Mouse (Mus musculus) testis, postnatal 10 days (tissue): ENCODE measurements around the gene Tnnt1.

ENCODE experiments used
- DNase-seq: peaks from one replicate; pipeline ENCODE4 v3.0.0; 2021; ENCODE audit warnings: low spot score

The Tnnt1 gene

DNA sequence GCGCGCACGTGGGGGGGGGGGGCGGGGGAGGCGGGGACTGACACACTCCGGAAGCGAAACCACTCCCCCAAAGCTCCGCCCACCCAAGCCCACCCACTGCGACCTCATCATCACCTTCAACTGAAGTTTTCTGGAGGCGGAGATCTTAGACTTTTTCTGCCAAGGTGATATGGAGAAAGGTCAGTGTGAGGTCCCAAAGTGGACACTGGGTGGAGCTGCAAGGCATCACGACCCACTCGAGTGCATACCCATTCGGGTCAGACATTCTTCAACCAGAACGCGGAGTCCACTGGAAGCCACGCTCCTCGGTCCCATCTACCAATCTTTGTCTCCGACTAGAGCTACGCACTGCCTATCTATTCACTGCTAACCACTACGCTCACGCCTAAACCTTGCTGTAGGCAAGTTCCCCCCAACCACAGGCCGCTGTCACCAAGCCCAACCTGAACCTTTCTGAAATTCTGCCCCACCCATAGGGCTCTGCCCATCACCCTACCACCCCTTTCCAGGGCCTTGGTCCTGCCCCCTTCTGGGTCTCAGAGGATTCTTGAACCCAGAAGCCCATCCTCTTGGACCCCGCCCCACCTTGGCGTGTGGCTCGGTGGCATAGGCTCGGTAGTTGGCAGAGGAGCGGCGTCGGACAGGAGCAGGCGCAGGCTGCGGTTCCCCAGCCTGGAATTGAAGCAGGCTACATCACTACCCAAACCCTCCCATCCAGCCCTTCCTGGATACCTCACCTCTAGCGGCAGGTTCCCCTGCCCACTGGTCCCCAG lies 5.2 kb upstream of the Tnnt1 start:
- peak; percentile 71 for DNase-seq

DNA sequence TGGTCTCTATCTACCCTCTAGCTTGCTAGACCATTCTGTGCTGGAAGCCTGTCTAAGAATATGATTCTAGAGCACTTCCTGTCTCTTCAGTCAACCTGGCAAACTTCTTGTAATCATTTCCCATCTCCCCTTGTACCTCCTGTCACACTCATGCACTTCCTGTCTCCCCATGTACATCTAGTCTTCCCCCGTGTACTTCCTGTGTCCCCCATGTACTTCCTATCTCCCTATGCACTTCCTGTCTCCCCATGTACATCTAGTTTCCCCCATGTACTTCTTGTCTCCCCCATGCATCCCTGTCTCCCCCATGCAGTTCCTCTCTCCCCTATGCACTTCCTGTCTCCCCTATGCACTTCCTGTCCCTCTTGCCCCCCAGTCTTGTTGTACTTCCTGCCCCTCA lies 2.3 kb upstream of the Tnnt1 start:
- no peak for DNase-seq

DNA sequence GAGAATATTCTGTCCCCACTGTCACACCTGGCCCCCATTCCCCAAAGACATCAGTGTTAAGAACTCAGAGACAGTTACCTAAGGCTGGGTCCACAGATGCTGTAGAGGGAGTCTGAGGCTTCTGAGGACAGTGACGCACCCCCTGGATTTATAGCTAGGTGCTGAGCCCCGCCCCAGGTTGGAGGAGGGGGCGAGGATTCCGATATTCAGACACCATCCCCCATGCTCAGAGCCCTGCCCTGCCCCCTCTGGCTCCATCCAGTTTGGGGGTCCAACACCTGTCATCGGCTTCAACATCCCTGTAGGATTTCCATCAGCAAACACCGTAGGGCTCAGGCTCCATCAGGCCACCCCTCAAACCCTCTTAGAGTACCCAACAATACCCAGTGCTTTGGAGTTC lies 329 bp downstream of the Tnnt1 start:
- DNase-seq = no peak

DNA sequence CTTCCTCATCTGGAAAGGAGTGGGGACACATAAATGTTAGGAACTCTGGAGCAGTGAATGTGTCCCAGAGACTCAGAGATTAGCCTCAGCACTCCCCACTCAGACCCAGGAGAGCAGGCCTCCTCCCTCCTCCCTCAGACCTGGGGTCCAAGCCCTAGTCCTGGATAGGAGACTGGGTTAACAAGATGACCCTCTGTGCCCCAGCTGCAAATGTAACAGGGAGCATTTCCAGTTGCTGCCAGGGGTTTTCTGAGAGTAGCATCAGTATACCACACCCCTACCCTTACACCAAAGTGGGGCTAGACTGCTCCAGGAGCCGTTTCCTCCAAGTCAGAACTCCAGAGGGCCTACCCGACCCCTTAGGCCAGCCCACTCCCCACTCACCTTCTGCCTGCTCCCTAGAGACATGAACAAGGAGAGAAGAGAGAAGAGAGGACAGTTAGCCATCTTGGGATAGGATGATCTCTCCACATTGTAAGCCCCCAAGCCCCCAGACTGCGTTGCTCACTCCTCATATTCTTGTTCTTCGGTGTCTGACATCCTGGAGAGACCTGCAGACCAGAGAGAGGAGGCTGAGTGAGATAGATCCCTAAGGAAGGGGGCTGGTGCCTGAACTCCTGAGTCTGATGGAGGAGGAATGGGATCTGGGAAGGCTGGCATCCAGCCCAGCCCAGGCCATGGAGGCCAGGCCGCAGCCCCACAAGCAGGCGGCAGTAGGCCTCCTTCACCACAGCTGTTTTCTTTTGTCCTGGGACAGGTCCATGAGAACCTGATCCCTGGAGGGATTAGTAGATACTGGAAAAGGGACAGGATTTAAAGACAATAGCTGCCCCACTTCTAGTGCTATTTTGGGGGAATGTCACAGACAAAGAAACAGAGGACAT lies 2.1 kb downstream of the Tnnt1 start:
- no peak for DNase-seq

DNA sequence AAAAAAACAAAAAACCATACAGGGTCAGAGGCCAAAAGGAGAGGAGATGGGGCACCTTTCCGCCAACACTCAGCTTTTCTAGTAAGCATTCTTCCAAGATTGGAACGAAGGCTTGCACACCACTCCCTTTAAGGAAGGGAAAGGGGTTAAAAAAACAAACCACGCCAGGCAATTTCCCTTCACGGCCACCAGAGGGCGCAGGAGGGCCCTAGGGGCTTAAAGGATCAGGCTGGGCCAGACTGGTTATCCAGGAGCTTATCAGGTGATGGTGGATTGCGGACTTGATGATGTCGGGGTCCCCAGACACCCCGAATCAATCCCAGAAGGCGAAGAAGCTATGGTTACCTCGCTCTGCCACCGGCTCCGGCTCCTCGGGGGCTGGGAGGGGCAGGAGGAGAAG lies 2.9 kb downstream of the Tnnt1 start:
- peak; percentile 74 for DNase-seq

DNA sequence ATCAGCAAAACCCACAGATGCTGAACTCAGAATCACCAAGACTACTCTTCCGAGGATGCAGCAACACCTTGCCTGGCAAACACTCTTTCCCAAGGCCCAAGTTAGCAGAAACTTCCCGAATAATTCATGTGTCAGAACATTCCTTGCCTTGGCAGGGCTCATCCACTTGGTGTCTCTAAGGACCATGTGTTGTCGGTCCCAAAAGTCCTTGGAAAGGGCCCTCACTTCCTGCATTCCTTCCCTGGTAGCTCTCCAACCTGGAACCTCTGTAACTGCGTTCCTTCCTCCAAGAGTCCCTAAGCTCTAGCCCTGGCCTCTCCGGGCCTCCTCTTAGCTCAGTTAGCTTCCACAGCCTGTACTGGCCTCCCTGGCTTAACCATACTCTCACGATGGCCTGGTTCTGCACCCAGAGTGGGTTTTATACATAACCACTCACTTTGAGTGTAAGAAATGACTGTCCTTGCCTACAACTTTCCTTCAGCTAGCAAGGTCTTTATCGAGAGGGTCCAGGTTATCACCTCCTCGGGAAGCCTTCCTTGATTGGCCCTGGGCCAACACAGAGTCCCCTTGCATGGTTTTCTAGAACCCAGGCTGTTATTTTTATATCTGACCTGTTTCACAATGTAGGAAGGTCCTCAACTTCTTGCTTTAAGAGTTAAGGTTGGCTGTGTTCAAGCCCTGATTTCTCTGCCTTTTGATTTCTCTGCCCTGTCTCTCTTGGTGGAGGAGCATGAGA lies 4.5 kb downstream of the Tnnt1 start:
- DNase-seq = no peak

DNA sequence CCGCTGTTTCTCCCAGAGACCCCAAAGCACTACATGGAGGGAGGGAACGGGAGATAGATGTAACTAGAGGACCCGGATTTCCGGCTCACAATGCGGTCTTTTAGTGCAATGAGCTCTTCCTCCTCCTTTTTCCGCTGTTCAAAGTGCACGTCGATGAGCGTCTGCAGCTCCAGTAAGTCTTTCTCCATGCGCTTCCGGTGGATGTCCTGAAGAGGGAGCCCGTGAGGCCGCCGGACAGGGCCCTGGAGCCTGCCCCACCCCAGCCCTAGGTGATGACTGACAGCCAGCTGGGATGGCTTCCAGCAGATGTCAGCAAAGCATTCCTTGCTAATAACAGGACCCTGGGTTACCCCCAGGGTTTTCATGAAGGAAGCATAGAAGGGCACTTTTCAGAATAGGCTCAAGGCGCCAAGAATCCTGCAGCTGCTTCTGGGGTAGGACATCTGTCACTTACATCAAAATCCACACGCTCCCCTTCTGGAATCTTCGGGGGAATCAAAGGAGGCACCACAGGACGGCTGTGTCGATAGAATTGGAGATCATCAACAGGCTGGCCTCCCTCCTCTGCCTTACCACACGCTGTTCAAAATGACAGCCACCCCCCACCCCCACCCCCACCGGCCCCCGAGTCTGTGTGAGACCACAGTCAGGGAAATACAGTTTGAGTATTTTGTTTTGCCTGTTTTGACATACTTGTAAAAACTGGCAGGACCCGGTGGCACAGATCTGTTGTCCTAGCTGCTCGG lies 6.1 kb downstream of the Tnnt1 start:
- peak; percentile 83 for DNase-seq

DNA sequence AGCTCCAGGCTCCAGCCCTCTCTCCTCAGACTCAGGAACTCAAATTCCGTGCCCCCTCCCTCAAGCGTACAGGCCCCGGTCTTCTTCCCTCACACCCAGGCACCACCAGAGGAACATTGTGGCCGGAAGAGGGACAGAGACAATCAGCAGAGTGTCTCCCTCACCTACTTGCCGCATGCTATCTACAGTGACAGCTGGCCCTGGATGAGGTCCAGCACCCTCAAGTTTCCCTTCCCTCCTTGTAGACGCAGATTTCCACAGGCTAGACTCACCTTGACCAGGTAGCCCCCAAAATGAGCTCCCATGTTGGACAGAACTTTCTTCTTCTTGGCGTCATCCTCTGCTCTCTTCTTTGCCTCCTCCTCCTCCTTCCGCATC lies 7.5 kb downstream of the Tnnt1 start:
- DNase-seq = no peak

DNA sequence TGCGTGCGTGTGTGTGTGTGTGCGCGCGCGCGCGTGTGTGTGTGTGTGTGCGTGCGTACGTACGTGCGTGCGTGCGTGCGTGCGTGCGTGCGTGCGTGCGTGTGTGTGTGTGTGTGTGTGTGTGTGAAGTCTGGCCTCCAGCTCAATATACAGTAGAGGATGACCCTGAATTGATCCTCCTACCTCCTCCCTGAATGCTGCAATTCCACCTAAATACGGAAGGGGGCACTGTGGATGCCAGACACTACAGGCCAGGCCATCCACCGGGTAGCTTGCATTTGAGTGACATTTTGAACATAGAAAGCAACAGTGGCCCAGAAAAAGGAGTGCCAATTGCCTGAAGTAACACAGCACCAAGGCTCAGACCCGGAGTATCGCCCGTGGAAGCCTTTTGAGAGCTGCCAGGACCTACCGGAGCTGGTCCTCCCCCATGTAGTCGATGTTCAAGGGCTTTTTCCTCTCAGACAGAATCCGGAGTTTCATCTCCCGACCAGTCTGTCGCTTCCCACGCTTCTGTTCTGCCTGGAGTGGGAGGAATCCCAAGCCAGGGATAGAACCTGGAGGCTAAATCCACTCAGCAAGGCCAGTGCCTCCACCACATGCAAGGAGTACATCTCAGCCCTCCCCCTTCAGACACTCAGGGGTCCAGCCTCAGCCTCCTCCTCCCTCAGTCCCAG lies 8.0 kb downstream of the Tnnt1 start:
- DNase-seq = no peak

DNA sequence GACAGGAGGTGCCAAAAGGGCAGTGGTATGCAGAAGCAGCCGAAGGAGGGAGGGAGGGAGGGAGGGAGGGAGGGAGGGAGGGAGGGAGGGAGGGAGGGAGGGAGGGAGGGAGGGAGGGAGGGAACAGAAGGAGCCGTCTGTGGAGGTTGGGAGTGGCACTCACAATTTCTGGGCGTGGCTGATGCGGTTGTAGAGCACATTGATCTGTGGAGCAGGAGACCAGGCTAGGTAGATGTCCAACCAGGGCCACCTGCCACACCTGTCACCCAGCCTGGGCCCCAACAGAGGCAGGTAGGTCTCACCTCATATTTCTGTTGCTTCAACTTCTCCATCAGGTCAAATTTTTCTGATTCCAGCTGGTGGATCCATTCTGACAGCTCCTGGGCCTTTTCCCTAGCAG lies 9.0 kb downstream of the Tnnt1 start:
- DNase-seq = no peak

DNA sequence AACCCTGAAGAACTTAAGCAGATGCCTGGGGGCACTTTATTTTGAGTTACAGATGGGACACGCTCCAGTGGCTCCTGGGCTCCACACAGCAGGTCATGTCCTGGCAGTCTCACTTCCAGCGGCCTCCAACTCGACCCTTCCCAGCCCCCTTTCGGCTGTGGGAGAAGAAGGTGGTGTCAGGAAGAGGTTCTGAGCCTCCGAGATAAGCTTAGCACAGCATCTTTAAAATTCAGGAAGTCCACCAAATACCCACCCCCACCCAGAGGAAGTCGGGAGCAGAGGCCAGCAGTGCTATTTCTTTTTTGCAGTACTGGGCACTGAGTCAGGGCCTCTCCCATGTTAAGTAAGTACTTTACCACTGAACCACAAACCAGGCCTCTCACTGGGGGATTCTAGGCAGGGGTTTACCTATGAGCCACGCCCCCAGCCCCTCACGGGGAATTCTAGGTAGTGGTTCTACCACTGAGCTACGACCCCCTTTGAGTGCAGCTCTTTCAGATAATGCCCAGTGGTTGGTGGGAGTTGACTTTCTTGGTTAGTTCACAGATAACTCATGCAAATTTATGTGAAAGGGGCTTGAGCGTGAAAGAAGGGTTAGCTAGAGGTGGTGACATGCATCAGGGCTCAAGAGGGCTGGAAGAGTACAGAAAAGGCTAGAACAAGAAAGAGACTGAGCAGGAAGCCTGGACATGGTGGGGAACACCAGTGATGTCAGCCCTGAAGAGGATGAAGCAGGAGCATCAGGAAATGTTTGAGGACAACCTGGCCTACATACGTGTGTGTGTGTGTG lies 11.3 kb downstream of the Tnnt1 start:
- no peak for DNase-seq

DNA sequence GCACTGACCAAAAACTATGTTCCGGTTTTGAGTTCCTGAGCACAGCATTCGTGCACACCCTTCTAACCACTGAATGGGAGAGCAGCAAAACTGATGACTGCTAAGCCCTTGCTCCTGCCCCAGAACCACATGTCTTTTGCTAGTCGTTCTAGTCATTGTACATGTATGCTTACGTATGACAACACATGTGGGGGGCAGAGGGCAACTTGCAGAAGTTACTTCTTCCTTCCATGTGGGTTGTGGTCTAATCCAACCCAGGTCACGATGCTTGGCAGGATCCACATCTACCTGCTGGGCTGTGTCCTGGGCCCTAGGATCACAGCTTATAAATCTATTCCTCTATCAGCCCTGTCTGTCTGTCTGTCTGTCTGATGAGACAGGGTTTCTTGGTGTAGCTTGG lies 12.3 kb downstream of the Tnnt1 start:
- DNase-seq = no peak

DNA sequence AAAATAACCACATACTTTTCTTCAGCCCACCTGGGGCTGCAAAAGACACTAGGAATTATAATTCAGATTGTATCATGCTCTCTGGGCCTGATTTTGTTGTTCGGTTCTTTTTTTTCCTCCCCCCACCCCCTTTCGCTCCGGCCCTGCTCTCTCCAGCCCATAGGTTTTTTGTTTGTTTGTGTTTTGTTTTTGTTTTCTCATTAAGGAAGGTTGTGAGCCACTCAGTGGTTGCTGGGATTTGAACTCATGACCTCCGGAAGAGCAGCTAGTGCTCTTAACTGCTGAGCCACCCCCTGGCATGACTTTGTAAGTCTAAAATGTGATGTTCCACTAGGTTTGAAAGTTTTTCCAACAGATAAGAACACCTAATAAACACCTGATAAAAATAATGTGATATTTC lies 13.1 kb downstream of the Tnnt1 start:
- no peak for DNase-seq

DNA sequence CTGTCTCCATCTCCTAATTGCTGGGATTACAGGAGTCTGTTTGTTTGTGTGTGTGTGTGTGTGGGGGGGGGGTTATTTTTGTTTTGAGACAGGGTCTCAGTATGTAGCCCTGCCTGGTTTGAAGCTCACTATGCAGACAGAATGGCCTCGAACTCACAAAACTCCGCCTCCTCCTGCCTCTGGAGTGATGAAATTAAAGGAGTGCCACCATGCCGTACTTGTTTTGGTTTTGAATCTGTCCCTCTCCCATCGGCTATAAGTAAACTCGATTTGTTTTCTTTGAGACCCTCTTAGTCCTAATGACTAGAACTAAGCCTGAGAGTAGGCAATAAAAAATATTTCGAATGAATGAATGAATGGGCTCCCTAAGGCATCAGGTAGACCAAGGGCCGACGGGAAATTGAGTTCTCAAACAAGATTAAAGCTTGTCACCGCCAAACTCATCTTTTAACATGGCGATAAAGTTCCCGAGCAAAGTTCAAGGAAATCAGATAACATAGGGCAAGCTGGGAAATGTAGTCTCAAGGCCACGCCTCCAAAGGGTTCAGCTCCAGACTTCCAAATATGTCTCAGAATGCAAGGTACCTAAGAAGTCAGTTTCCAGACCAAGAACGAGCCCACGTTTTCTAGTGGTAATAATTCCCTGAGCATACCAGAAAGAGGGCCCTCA lies 13.6 kb downstream of the Tnnt1 start:
- no peak for DNase-seq

DNA sequence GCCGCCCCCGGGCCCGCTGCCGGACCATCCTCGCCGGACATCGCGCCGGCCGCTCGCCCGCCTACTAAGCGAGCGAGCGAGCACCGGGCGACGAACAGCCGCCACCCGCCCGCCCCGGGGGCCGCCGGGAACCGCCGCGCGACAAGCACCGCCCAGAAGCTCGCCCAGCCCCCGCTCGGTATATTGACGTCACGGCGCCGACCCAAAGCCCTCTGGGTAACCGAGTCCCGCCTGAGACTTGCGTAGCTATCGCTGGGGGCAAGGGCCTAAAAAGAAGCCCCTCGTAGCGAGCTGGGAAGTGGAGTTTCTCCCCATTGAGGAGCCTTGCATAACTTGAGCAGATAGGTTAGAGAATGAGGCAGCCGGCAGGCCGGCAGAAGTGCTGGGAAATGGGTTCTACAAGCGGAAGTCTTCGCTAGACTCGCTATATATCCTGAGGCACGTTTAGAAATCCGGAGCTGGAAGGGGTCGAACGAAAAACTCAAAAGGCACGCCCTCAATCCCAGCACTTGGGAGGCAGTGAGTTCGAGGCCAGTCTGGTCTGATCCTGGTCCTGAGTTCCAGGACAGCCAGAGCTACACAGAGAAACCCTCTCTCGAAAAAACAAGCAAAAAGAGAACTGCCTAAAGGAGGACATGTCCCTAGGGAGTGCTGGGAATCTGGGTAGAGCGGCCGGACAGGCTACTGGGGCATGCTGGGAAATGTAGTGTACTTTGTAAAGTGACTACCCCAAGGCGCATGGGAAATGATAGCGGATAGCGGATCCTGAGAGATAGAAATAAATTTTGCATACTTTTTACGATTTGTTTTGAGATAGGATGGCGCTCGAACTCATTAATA lies 14.4 kb downstream of the Tnnt1 start, which contains the start of gene Ppp1r12c:
Gene Ppp1r12c (minus strand): TSS at position 123 of the 840 bp plus-strand sequence.
- DNase-seq = peak; percentile 97

DNA sequence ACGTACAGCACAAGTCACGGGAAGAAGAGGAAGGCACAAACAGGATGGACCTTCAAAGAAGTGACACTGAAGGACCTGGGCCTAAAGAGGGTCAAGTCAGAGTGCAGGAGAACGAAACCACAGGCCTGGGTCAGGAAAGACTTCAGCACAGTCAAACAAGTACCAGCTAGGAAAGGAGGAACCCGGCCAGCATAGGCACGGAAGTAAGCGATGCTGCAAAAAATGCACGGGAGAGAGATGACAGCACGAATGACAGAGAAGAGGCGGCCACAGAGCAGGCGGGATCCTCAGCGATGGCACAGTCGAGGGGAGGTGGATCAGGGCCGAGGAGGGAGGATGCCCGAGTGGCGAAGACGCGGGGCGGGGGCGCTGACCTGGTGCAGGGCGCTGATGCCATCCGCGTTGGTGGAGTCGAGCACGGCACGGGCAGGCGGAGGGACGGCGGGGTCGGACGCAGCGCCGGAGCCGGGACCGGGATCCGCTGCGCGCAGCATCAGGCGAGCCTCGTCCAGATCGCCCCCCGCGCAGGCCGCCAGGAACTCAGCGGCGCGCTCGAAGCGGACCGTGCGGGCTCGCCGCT lies 15.2 kb downstream of the Tnnt1 start:
- peak; percentile 76 for DNase-seq

DNA sequence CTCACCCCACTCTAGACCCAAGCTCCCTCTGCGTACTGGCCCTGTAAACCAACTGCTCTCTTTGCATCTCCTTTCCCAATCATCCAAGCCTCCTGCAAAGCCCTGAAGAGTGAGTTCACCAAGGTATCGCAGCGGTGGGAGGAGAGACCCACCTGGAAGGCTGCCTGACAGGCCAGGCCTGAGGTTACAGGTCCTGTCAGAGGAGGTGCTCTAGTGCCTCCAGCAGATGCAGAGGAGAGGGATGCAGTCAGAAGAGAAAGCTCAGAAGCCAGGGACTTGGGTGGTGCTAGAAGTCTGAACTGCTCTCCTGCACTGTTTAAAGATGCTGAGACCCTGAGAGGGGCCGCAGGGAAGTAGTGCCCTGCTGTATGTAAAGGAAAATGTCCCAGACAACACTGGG lies 17.1 kb downstream of the Tnnt1 start:
- no peak for DNase-seq

DNA sequence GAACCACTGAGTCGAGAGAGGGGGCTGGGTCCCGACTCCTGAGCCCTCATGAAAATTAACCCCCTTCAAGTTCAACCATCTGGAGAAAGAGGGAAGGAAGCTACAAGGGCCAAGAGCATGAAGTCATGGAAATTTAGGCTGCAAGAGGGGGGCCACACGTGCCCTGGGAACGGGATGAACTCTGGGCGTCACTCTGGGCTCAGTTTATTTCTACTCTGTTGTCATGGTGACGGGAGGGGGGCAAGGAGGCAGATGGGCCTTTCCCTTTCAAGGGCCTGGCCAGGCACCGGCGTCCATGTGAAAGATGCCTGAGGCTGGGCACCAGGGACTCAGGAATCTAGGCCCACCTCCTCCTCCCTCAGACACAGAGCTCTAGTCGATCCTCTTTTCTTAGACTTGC lies 17.9 kb downstream of the Tnnt1 start:
- DNase-seq = no peak
